Mouse (Mus musculus) small intestine, adult 2 months (tissue): ENCODE measurements around the gene Phf23. TPM values are rescaled to one million over a fixed set of nuclear protein-coding genes. Genes with fewer than 3 reads are reported as not detected.
"Not testable (repeated sequence)": the region's sequence is repeated elsewhere in the genome, so short reads cannot be mapped to it uniquely, and the experiment has no call there.

Experiments
- H3K27ac ChIP-seq: fragments of 200-500 bp; 2 replicates; pipeline ENCODE4 v1.5.1; 2012; ENCODE audit warnings: low read depth, low read length, control low read depth, inconsistent platforms; ENCODE audit not compliant: insufficient read depth
- H3K27me3 ChIP-seq: fragments of 200-500 bp; 2 replicates; pipeline ENCODE4 v1.6.1; 2012; ENCODE audit warnings: mild to moderate bottlenecking, moderate library complexity, low read length, inconsistent platforms; ENCODE audit not compliant: control insufficient read depth, insufficient read depth
- H3K36me3 ChIP-seq: fragments of 200-500 bp; 2 replicates; pipeline ENCODE4 v1.6.1; 2012; ENCODE audit warnings: mild to moderate bottlenecking, low read length, control low read depth, inconsistent platforms; ENCODE audit not compliant: control insufficient read depth, insufficient read depth
- H3K4me1 ChIP-seq: fragments of 200-500 bp; 2 replicates; pipeline ENCODE4 v1.6.1; 2012; ENCODE audit warnings: low read length, inconsistent platforms, mixed read lengths; ENCODE audit not compliant: control insufficient read depth, insufficient read depth, insufficient read length
- H3K4me3 ChIP-seq: fragments of 200-500 bp; 2 replicates; pipeline ENCODE4 v1.5.1; 2012; ENCODE audit warnings: low read depth, mild to moderate bottlenecking, control low read depth, inconsistent platforms, low read length, moderate library complexity
- CTCF ChIP-seq: fragments of 200-500 bp; IDR thresholded peaks from 2 replicates; pipeline ENCODE4 v1.5.1; 2012; ENCODE audit warnings: low read depth, mild to moderate bottlenecking, control low read depth, inconsistent platforms, low read length, moderate library complexity, mixed read lengths; ENCODE audit not compliant: insufficient replicate concordance, insufficient read length; ENCODE audit errors: extremely low read depth
- POLR2A ChIP-seq: fragments of 200-500 bp; IDR thresholded peaks from 2 replicates; pipeline ENCODE4 v1.6.1; 2012; ENCODE audit warnings: low read depth, mild to moderate bottlenecking, control low read depth, inconsistent platforms, low read length, moderate library complexity
- WGBS: fragments of 180-500 bp; shearing (Covaris S2); methylation state at CpG from one replicate; pipeline ENCODE4 v1.1.7; 2018; 5-methylcytosine and 5-hydroxymethylcytosine counted together
- polyA plus RNA-seq: library from polyadenylated mRNA; depleted of rRNA; stranded (reverse); fragments of >200 nt; gene quantifications from 2 replicates; pipeline ENCODE4 v1.2.3, GENCODE M21; 2012

Gene Phf23
- polyA plus RNA-seq, 1 experiment: 12.4 TPM

DNA sequence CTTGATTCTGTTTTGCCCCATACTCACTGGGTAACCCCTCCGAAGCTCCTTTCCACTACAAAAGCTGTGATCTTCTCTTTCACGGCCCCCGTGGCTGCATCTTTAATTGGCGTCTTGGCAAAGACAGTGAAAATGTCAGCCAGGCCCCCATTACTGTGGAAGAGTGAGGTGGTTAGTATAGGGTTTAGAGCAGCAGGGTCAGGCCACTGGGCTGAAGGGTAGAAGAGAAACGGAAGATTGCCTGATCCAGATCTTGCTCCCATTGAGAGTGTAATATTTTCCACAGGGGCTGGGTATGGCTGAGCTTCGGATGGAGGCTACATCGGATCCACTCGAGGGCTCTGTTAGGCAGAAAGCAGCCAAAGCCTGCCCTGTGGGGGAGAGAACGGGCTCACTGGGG lies 17.4 kb downstream of the Phf23 start:
- TF ChIP-seq POLR2A (no peak), CTCF (no peak)
- H3K36me3 ChIP-seq: peaks cover 45% of the 10 kb centered on the region
- H3K4me1 ChIP-seq: peaks cover 2% of the 10 kb centered on the region; the same call in 1 of the 2 replicates
- no peak overlapping the region for H3K4me3 ChIP-seq
- no peaks in the 10 kb centered on the region for H3K27me3 ChIP-seq
- 91% methylated on average over 9 of the region's 9 CpGs for WGBS
- no peak overlapping the region for H3K27ac ChIP-seq

DNA sequence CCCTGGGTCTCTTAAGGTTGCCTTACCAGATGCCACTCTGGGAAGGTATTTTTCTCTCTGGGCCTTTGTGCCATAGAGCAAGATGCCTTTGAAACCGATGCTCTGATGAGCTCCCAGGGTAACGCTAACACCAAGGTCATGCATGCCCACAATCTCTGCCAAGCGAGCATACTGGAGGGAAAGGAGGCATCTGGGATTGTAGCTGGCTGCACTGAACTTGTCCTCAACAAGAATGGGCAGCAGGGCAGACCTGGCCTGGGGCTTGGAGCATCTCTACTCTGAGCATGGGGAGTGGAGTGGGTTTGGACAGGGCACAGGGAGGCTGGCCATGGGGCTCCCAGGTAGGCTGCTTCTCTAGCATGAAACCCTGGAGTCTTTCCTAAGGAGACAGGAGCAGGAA lies 17.8 kb downstream of the Phf23 start:
- TF ChIP-seq POLR2A (no peak), CTCF (no peak)
- H3K4me1 ChIP-seq: peaks cover 2% of the 10 kb centered on the region; the same call in 1 of the 2 replicates
- 81% methylated on average over 3 of the region's 3 CpGs for WGBS
- peaks cover 41% of the 10 kb centered on the region for H3K36me3 ChIP-seq
- H3K4me3 ChIP-seq: no peak overlapping the region
- no peaks in the 10 kb centered on the region for H3K27me3 ChIP-seq
- H3K27ac ChIP-seq: no peak overlapping the region

DNA sequence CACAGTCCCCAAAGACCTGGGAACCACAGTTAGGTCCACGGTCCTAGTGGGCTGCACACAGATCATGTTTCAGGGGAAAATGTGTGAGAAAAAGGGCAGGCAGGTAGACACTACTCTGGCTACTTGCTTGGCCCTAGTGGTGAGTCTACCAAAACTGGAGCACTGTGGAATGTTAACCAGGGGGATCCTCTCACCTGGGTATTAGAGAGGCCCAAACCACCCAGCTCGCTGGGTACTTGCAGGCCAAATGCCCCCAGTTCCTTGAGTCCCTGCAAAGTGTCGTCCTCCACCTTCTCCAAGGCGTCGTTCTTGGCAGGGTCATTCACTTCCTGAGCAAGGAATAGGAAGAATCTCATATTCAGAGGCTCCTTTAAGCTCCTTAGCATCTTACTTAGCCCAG lies 18.5 kb downstream of the Phf23 start:
- no peaks in the 10 kb centered on the region for H3K27me3 ChIP-seq
- peaks cover 35% of the 10 kb centered on the region for H3K36me3 ChIP-seq
- no peak for TF ChIP-seq POLR2A
- TF ChIP-seq CTCF: no peak
- H3K4me1 ChIP-seq: peaks cover 2% of the 10 kb centered on the region; the same call in 1 of the 2 replicates
- H3K27ac ChIP-seq: no peak overlapping the region
- 73% methylated on average over 5 of the region's 5 CpGs for WGBS
- no peak overlapping the region for H3K4me3 ChIP-seq

DNA sequence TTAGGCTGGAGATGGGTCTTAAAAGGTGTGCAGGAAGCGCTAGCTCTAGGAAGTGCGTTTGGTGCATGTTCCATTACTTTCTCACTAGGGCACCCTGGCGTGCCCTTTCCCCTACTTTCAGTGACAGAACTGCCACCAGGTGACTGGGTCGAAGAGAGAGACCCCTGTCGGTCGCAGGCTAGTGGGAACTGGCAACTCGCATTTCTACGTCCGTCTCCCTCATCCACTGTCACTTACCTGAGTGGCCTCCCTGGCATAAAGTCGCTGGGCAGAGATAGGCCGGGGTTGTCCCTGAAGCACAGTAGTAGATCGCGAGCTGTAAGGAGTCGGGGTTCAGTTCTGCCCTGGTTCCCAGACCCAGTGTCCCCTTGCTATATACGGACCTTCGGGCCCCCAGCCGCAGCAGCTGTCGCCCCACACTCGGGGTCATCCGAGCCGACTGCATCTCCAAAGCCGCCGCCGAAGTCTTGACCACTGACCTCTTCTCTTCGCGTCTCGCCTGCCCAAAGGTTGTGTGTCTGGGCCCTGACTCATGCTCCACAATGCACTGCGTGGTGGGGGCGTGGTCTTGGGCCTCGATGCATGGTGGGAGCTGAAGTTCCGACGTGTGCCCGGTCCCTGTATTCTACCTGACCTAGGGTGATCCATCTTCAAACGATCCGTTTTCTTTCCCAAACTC lies 19.4 kb downstream of the Phf23 start, which contains the start of gene Acadvl:
Acadvl (minus strand) TSS at position 532 of the 679 bp plus-strand sequence.
- peaks cover 29% of the 10 kb centered on the region for H3K36me3 ChIP-seq
- no peak for TF ChIP-seq CTCF
- TF ChIP-seq POLR2A: peak; percentile 42; the same call in 1 of the 2 replicates
- H3K4me1 ChIP-seq: peaks cover 2% of the 10 kb centered on the region; the same call in 1 of the 2 replicates
- WGBS: under 1% methylated on average over 35 of the region's 35 CpGs
- no peaks in the 10 kb centered on the region for H3K27me3 ChIP-seq
- peak within 1 kb of the TSS; percentile 32 for H3K27ac ChIP-seq
- H3K4me3 ChIP-seq: peak within 1 kb of the TSS; percentile 81

DNA sequence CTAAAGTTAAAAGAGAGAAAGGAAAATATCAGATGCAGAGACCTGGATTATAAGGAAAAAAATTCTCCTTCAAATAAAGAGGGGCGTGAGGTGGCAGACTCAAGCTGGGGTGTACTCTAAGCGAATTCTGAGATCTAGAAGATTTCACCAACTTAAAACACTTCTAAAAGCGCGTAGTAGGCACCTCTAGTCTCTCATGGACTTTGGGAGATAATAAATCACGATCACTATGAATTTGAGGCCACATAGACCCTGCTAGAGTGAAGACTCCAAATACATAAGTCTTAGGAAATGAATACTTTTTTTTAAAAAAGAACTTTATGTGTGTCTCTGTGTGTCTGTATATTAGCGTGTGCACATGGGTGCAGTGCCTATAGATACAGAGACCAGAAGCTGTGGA lies 20.1 kb downstream of the Phf23 start:
- WGBS: 61% methylated on average over 6 of the region's 6 CpGs
- H3K27me3 ChIP-seq: no peaks in the 10 kb centered on the region
- no peak overlapping the region for H3K4me3 ChIP-seq
- peaks cover 2% of the 10 kb centered on the region; the same call in 1 of the 2 replicates for H3K4me1 ChIP-seq
- H3K27ac ChIP-seq: no peak overlapping the region
- no peak for TF ChIP-seq POLR2A
- TF ChIP-seq CTCF: no peak
- H3K36me3 ChIP-seq: peaks cover 24% of the 10 kb centered on the region

DNA sequence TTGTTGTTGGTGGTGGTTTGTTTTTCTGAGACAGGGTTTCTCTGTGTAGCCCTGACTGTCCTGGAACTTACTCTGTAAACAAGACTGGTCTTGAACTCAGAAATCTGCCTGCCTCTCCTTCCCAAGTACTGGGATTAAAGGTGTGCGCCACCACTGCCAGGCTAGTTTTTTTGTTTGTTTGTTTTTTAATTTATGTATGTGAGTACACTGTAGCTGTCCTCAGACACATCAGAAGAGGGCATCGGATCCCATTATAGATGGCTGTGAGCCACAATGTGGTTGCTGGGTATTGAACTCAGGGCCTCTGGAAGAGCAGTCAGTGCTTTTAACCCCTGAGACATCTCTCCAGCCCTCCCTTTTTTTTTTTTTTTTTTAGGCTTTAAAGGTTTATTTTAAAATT lies 20.6 kb downstream of the Phf23 start:
- not testable (repeated sequence) for H3K4me1 ChIP-seq, H3K27ac ChIP-seq, H3K4me3 ChIP-seq, H3K27me3 ChIP-seq
- 79% methylated on average over 2 of the region's 2 CpGs for WGBS
- H3K36me3 ChIP-seq: peaks cover 20% of the 10 kb centered on the region

DNA sequence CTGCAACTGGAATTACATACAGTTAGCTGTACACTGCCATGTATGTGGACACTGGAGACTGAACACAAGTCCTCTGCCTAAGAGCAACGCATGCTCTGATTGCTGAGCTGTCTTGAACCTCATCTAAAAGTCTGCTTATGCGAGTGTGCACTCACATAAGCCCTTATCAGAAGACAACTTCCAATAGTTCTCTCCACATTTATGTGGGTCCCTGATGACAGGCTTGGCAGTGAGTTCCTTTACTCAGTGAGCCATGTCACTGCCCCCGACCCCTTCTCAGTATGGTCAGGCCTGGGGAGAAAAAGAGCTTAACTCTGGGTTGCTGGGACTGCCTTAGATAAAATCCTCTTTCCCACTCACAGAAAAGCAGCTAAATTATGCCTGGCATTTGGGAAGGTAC lies 21.1 kb downstream of the Phf23 start, which contains the start of gene Dlg4:
Dlg4 (plus strand) TSS at position 274 of the 400 bp plus-strand sequence.
- no peaks in the 10 kb centered on the region for H3K27me3 ChIP-seq
- peaks cover 16% of the 10 kb centered on the region for H3K36me3 ChIP-seq
- no peak within 1 kb of the TSS for H3K27ac ChIP-seq
- TF ChIP-seq CTCF: no peak
- no peak for TF ChIP-seq POLR2A
- H3K4me1 ChIP-seq: peaks cover 2% of the 10 kb centered on the region; the same call in 1 of the 2 replicates
- 87% methylated on average over 3 of the region's 3 CpGs for WGBS
- H3K4me3 ChIP-seq: no peak within 1 kb of the TSS
